Mouse (Mus musculus): ENCODE measurements around the gene Egln1. TPM values are rescaled to one million over a fixed set of nuclear protein-coding genes. Genes with fewer than 3 reads are reported as not detected.

Gene Egln1
- total and polyA plus RNA-seq, 3 experiments = 47.1 to 55.0 TPM; not detected in 1

DNA sequence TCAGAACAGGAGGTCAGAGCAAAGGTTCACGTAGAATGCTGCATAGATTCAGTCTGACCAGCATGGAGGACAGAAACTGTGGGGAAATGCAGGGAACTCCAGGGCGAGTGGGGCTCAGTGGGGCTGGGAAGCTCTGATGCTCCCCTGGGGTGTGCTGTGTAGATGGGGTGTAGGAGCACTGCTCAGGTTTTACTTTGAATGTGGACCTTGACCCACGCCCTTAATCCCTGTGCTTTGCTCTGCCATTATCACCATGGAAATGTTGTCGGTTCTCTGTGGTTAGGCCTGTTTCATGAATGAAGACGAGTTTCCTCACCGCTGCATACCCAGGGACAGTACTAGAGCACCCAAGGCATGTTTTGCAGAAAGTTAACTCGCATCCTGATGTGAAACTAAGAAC is 77.7 kb downstream of the Egln1 start:
- Histone ChIP-seq H3K9me3 (replicated peaks; ENCODE audit: insufficient read depth, low read length) (no peaks in the 10 kb centered on the region), H3K36me3 (ENCODE audit: control insufficient read depth in 1 of 2, insufficient read depth in 2 of 2, low read length in 2 of 2) (peaks cover 11 to 21% of the 10 kb centered on the region in 2 experiments), H3K27me3 (ENCODE audit: control insufficient read depth in 1 of 2, insufficient read depth in 2 of 2, low read length in 2 of 2) (no peaks in the 10 kb centered on the region), H3K4me1 (ENCODE audit: control insufficient read depth in 1 of 2, insufficient read depth in 2 of 2, low read length in 2 of 2) (peaks cover 10 to 28% of the 10 kb centered on the region in 2 experiments), H3K27ac (ENCODE audit: control insufficient read depth, low read depth, low read length) (no peak overlapping the region), H3K9ac (ENCODE audit: control insufficient read depth, low read depth, low read length, poor library complexity, severe bottlenecking) (no peak overlapping the region), H3K4me3 (ENCODE audit: control insufficient read depth in 1 of 2, insufficient read depth in 1 of 2, low read depth in 2 of 2, low read length in 2 of 2) (no peak overlapping the region), H3K79me2 (ENCODE audit: control insufficient read depth, insufficient read depth, low read length, poor library complexity) (peaks cover 33% of the 10 kb centered on the region)
- no peak for DNase-seq (ENCODE audit: low read depth, low spot score)
- TF ChIP-seq ELF1 (IDR thresholded peaks at IDR 0.05; ENCODE audit: low read depth, low read length) (no peak), POLR2AphosphoS5 (IDR thresholded peaks at IDR 0.05; ENCODE audit: borderline replicate concordance, low read depth, low read length) (no peak), MEF2A (IDR thresholded peaks at IDR 0.05; ENCODE audit: extremely low read depth, insufficient replicate concordance, low read depth, low read length, poor library complexity, severe bottlenecking) (no peak)

DNA sequence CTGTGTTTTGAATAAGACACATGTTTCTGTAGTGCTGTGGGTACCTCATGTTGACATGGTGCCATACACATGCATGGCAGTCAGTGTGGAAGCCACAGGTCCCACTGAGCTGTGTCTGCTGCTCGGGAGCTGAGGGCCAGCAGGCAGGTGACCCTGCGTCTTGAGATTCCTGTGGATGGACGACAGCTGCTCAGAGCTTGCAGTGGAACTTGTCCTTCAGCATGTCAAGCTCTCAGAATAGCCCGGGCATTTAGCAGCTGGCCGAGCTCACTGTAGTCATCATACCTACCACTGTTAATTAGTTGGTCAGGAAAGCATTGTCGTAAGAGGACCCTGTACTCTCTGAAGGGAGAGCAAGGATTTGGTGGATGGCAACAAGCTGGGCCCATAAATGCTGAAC is 79.4 kb downstream of the Egln1 start:
- no peak overlapping the region for H3K9ac ChIP-seq (ENCODE audit: control insufficient read depth, low read depth, low read length, poor library complexity, severe bottlenecking)
- no peak for TF ChIP-seq ZNF384 (IDR thresholded peaks at IDR 0.05; ENCODE audit: low read depth, low read length)
- no peak for TF ChIP-seq CHD1 (IDR thresholded peaks at IDR 0.05; ENCODE audit: low read depth, low read length)
- TF ChIP-seq ETS1 (IDR thresholded peaks at IDR 0.05; ENCODE audit: low read depth, low read length) = no peak
- TF ChIP-seq SIN3A (IDR thresholded peaks at IDR 0.05; ENCODE audit: low read length) = no peak
- TF ChIP-seq MAX (IDR thresholded peaks at IDR 0.05; ENCODE audit: low read length) = no peak
- no peak for TF ChIP-seq CTCF (IDR thresholded peaks at IDR 0.05 in 2 of 3, conservative IDR thresholded peaks at IDR 0.05 in 1 of 3; ENCODE audit: control insufficient read depth in 1 of 3, insufficient read depth in 1 of 3, low read depth in 2 of 3, low read length in 3 of 3, poor library complexity in 1 of 3, severe bottlenecking in 1 of 3)
- no peak for TF ChIP-seq UBTF (IDR thresholded peaks at IDR 0.05; ENCODE audit: borderline replicate concordance, insufficient read depth, low read depth, low read length)
- TF ChIP-seq MYB (IDR thresholded peaks at IDR 0.05; ENCODE audit: low read depth, low read length) = no peak
- no peak for TF ChIP-seq TBP (IDR thresholded peaks at IDR 0.05; ENCODE audit: low read depth, low read length)
- peaks cover 7 to 39% of the 10 kb centered on the region in 2 experiments for H3K36me3 ChIP-seq (ENCODE audit: control insufficient read depth in 1 of 2, insufficient read depth in 2 of 2, low read length in 2 of 2)
- H3K9me3 ChIP-seq (replicated peaks; ENCODE audit: insufficient read depth, low read length) = no peaks in the 10 kb centered on the region
- H3K27me3 ChIP-seq (ENCODE audit: control insufficient read depth in 1 of 2, insufficient read depth in 2 of 2, low read length in 2 of 2) = no peaks in the 10 kb centered on the region
- H3K27ac ChIP-seq (ENCODE audit: control insufficient read depth, low read depth, low read length) = no peak overlapping the region
- no peak overlapping the region for H3K4me3 ChIP-seq (ENCODE audit: control insufficient read depth in 1 of 2, insufficient read depth in 1 of 2, low read depth in 2 of 2, low read length in 2 of 2)
- no peak for DNase-seq (ENCODE audit: low read depth, low spot score)
- peaks cover 42% of the 10 kb centered on the region for H3K79me2 ChIP-seq (ENCODE audit: control insufficient read depth, insufficient read depth, low read length, poor library complexity)
- H3K4me1 ChIP-seq (ENCODE audit: control insufficient read depth in 1 of 2, insufficient read depth in 2 of 2, low read length in 2 of 2) = peaks cover 24 to 46% of the 10 kb centered on the region in 2 experiments

- Histone ChIP-seq H3K36me3 (ENCODE audit: control insufficient read depth in 1 of 2, insufficient read depth in 2 of 2, low read length in 2 of 2) (peaks cover 4 to 36% of the 10 kb centered on the region in 2 experiments), H3K9ac (ENCODE audit: control insufficient read depth, low read depth, low read length, poor library complexity, severe bottlenecking) (no peak overlapping the region), H3K4me3 (ENCODE audit: control insufficient read depth in 1 of 2, insufficient read depth in 1 of 2, low read depth in 2 of 2, low read length in 2 of 2) (no peak overlapping the region), H3K9me3 (replicated peaks; ENCODE audit: insufficient read depth, low read length) (no peaks in the 10 kb centered on the region), H3K27ac (ENCODE audit: control insufficient read depth, low read depth, low read length) (peak overlapping the region; percentile 87), H3K79me2 (ENCODE audit: control insufficient read depth, insufficient read depth, low read length, poor library complexity) (peaks cover 65% of the 10 kb centered on the region), H3K4me1 (ENCODE audit: control insufficient read depth in 1 of 2, insufficient read depth in 2 of 2, low read length in 2 of 2) (peaks cover 25 to 46% of the 10 kb centered on the region in 2 experiments), H3K27me3 (ENCODE audit: control insufficient read depth in 1 of 2, insufficient read depth in 2 of 2, low read length in 2 of 2) (no peaks in the 10 kb centered on the region)
- TF ChIP-seq CHD1 (IDR thresholded peaks at IDR 0.05; ENCODE audit: low read depth, low read length) = 0 out of 2 replicates have a peak, but pooled peaks have one; percentile 15
- no peak for TF ChIP-seq TAL1 (IDR thresholded peaks at IDR 0.05; ENCODE audit: low read length)
- no peak for DNase-seq (ENCODE audit: low read depth, low spot score)
Observed at GRCm38 (mm10) chr8:124867126-124867525, 82.0 kb downstream of the Egln1 start.
